Mouse (Mus musculus): ENCODE results near the gene Scamp4.

- TF ChIP-seq CTCF (IDR thresholded peaks at IDR 0.05; ENCODE audit: extremely low read depth, insufficient read depth, insufficient read length, insufficient replicate concordance) = peak; percentile 96
- no peak for TF ChIP-seq POLR2A (IDR thresholded peaks at IDR 0.05; ENCODE audit: low read depth, low read length)
Observed at GRCm38 (mm10) chr10:80566375-80567092, 36.1 kb upstream of the Scamp4 start.
